Mouse (Mus musculus) cerebellum, adult 11 months (tissue): ENCODE measurements around the gene Rilpl1.
"Not testable (repeated sequence)": the region's sequence is repeated elsewhere in the genome, so short reads cannot be mapped to it uniquely, and the experiment has no call there.

Experiments
- DNase-seq: peaks from one replicate; pipeline ENCODE4 v3.0.0; 2022

Rilpl1 gene

DNA sequence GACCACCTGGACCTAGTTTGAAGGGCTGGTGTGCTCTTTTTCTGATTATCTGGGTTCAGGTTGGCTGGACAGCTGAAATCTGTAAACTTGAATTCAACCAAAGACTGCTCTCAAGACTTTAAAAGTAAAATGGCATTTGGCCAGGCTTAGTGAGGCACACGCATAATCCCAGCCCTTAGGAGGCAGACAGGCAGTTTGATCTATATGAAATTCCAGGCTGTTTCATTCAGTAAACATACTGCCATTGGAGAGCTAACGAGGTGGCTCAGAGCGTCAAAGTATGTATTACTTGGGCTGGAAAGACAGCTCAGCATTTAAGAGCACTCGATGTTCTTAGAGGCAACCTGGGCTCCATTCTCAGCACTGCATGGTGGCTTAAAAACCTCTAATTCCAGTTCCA is 39.5 kb downstream of the Rilpl1 start:
- DNase-seq, result no peak

DNA sequence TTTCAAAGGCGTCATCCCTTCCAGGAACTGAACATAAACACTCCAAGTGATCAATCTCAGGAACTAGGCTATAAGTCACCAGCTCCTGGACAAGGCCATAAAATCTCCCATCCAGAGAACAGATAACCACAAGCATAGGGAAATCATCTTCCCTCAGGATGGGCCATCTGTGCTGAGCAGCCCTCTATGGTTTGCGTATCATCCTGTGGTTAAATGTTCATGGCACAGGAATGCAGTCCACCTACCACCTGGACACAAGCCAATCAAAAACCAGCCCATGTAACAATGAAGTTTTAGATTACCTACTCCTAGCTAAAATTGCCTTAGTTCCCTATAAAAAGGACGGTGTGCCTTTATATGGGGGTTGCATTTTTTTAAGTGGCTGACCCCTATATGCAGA is 42.3 kb downstream of the Rilpl1 start:
- DNase-seq, result no peak

DNA sequence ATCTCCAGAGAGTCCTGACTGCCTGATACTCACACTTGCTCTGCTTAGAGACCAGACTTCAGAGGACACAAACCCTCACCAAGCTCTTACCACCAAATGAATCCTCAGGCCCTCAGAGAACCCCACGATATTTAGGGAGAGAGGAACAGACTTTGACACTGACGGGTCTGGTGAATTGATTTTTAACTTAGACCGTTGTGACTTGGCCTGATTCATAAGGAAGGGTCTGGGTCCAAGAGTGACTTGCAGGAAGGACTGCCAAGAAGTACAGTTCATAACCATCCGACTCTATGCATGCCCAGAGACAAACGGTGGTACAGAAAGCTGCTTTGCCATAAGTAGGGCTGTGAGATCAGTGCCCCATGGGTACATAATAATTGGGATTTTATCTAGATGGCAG is 45.5 kb downstream of the Rilpl1 start:
- DNase-seq, result no peak

DNA sequence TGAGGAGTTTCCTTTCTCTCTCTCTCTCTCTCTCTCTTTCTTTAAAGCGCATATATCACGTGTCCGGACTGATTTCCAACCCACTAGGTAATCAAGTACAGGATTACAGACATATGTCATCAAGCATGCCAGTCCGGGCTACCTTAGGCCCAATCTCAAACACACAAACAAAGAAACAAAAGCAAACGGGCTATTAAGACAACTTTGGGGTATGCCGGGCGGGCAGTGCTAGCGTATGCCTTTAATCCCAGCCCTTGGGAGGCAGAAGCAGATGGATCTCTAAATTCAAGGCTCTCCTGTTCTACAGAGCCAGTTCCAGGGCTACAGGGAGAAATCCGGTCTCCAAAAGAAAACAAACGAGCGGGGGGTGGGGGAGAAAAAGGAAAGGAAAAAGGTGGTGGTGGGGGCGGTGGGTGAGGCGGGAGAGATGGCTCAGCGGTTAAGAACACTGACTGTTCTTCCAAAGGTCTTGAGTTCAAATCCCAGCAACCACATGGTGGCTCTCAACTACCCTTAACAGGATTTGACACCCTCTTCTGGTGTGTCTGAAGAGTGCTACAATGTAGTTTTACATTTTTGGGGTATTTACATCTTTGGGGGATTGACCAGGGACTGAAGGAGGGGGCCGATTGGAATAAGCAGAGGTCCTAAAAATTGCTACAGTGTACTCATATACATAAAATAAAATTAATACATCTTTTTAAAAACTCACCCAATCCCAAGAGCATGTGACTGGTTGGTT is 47.4 kb downstream of the Rilpl1 start:
- no peak for DNase-seq

DNA sequence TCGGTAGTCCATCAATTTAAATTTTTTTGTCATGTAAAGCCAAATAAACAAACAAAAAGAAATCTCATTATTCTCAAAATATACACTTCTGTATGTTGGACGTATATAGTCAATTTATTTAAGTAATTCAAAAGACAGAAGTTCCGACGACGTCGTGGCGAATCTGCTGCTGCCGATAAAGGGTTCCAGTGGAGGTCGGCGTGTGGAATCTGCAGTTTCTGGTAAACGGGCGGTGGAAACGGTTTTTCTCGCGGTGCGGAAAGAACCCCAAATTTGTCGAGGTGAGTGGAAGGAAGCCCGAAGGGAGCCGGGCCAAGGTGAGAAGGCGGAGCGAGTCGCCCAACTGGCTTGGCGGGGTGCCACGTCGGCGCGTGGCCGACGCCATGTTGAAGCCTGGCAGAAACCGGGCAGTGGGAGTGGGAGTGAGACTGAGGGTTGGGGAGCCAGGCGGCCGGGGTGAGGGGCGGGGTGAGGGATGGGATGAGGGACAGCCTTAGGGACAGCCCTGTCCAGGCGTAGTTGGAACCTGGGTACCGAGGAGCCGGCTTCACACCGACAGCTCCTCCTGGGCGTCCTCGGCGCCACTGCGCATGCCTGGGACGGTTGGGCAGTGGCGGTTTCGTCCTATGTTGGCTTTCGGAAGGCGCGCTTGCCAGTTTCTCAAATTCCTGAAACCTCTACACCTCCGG is 48.1 kb downstream of the Rilpl1 start, which contains the start of gene Snrnp35:
Snrnp35 (plus strand) TSS at position 169 of the 689 bp plus-strand sequence.
- peak; percentile 86 for DNase-seq

DNA sequence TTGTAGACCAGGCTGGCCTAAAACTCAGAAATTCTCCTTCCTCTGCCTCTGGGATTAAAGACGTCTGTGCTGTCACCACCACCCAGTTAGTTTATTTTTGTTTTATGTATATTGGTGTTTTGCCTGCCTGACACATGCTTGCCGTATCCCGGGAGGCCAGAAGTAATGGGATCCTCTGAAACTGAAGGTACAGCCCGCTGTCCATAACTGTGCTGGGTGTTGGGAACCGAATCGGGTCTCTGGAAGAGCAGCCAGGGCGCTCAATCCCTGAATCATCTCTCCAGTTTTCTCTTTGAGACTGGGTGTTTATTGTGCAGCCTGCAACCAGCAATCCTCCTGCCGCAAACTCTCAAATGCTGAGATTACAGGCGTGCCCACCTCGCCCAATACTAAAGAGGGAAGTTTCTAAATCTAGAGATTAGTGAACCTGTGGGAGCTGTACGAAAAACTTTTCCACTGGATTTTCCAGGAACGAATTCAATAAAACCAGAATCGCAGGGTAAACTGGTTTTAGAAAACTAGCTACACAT is 48.7 kb downstream of the Rilpl1 start:
- DNase-seq, result peak; percentile 27

DNA sequence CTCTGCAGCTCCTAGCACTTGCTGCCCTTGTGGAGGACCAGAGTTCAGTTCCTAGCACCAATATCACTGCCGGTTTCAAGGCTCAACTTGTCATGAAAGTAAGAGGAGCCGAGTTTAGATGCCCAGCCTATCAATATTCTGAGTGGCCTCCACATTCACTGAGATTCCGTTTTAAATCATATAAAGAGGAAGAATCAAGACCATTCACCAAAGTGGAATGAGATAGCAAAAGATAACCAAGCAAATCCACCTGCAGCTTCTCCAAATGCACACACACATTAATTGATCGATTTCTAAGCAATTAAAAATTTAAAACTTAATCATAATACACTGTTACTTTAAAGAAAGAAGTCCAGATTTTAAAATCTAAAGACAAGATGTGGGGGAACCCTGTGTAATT is 49.5 kb downstream of the Rilpl1 start:
- DNase-seq, result no peak

DNA sequence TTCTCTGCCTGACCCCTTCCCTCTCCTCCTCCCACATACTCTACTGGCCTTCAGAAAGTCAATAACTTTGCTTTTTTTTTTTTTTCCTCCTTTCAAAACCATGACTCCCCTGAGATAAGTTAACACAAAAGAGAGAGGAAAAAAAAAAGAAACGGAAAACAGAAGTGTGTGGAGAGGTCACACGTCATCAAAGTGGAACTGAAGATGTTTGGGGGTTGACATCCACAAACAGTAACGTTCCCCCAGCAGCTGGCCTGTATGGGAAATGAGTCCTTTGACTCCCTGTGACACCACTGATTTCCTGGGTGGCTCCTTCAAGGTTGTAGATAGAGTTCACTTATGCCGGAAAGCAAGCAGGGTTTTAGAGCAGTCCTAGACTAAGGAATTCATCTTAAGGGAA is 51.1 kb downstream of the Rilpl1 start:
- no peak for DNase-seq

DNA sequence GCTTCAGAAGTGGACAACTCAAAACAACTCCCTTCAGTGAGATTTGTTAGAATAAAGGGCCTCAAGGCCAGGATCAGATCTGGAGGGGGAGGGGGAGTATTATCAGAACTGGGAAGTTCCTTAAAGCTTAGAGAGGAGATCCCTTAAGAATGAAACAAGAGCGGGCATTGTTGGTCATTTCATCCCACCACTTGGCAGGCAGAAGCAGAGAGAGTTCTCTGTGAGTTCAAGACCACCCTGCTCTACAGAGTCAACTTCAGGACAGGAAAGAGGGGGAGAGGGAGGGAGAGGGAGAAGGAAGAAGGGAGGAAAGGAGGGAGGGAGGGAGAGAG is 52.4 kb downstream of the Rilpl1 start:
- DNase-seq, result no peak

DNA sequence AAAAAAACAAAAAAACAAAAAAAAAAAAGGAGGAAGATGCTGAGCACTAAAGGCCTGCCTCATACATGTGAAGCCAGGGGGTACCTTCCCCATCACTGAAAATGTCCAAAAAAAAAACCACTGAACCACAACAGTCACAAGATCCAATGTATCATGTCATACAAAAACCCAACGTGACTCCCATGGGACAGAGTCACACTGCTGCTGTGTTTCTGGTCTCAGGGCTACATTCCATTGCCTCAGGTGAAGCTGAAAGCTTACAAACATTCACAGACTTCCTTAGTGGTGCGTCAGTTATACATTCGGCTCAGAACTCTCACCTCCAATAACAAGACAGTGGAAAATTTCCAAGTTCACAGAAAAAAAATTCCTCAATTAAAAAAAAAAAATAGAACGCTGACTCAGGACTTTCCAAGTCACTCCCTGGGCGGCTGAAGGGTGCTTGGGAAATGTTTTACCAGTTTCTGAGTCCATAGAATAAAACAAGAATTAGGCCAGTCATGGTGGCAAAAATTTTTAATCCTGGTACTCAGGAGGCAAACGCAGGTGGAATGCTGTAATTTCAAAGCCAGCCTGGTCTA is 60.5 kb downstream of the Rilpl1 start:
- DNase-seq, result no peak

DNA sequence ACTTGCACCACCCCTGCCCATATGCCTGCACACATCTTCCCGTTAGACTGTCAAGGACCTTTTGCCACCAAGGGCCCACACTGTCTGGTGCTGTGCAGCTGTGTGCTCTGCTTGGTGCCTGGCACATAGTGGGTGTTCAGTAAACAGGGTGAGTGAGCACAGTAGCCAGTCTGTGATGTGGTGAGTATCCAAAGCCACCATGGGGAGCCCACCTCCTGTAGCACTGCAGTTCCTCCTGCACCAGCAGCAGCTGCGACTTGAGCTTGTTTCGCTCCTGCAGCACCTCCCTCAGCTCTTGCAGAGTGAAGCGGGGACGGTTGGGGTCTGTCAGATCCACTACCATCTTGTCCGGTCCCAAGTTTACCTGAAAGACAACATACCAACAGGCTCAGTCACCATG is 61.7 kb downstream of the Rilpl1 start:
- no peak for DNase-seq

DNA sequence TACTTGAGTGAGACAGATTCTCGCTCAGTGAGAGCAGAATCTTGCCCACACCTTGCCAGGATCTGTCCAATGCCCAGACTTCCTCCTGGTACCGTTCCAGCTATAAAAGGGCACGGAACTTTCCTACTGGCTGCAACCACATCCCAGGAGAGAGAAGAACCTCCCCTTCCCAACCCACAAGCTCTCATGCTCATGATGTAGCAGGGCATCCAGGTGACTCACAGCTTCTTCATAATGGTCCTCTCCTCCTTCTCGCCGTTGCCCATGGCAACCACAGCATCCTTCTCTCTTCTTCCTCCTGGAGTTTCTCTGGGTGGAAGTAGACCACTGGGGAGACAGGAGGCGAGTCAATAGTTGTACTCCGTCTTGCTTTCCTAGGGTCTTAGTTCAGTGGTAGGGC is 62.8 kb downstream of the Rilpl1 start:
- DNase-seq, result no peak

DNA sequence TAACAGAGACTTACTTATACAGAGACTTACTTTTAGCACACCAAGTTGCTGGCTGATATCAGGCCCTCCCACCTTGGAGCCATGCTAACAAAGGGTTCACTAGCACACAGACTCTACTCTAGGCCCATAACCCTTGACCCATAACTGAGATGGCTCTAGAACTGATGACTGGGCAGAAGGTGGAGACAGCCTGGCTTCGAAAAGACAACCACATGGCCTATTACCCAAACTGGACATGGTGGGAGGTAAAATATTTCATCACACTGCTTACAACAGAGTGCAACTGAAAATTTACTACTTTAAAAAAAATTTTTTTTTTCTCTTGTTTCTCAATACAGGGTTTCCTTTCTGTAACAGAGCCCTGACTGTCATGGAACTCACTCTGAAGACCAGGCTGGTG is 63.4 kb downstream of the Rilpl1 start:
- DNase-seq, result no peak

DNA sequence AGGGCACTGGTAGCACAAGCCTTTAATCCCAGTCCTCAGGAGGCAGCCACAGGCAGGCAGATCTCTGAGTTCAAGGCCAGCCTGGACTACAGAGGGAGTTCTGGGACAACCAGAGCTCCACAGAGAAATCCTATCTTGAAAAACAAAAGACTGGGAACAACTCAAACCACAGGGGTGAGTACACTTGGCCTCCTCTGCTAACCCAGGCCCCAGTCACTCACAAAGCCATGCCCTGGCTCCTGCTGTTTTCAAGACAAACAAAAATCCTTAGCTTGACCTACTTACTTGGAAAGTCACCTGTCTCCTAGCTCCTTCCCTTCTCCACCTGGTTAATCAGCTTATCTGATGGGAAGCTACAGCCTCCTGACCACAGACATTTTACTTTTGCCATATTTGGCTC is 66.3 kb downstream of the Rilpl1 start:
- no peak for DNase-seq

DNA sequence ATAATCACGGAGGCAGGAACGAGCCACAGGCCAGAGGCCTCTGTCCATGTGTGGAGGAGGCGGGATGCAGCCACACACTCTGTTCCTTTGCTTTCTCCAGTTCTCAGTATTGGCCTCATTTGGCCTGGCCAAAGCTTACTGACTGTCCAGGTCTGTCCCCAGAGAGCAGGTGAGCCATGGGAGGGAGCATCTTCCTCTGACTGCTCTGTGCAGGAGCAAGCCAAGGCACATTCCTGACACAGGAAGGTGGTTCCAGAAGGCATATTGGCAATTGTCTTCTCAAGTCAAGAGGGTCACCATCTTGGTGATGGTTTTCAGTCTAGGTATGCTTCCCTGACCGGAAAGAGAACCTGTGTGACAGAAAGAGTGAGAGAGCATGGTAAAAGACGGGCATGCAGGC is 67.7 kb downstream of the Rilpl1 start:
- no peak for DNase-seq

DNA sequence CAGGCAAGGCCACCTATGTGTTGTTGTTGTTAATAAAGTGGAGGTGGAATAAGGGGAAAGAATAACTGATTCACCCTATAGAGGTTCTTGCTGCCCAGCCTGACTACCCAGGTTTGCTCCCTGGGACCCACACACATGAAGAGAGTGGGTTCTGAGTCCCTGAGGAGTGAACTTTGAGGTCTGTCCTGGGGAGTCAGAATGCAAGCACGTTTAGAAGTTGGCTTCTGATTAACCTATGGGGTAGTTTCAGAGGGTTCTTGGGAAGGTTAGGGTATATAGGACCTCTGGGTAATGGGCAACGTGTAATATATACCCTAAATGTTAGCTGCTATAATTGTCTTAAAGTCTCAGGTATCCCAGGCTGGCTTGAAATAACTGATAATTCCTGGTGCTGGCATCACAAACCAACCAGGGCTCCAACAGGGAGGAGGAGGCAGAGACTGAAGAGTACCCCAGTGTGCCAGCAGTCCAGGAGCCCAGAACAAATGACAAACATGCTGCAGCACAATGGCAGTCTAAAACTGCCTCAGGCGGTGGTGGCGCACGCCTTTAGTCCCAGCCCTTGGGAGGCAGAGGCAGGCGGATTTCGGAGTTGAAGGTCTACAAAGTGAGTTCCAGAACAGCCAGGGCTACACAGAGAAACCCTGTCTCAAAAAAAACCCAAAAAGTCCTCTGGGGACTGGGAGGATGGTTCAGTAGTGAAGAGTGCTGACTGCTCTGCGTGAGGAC is 68.7 kb downstream of the Rilpl1 start:
- no peak for DNase-seq

DNA sequence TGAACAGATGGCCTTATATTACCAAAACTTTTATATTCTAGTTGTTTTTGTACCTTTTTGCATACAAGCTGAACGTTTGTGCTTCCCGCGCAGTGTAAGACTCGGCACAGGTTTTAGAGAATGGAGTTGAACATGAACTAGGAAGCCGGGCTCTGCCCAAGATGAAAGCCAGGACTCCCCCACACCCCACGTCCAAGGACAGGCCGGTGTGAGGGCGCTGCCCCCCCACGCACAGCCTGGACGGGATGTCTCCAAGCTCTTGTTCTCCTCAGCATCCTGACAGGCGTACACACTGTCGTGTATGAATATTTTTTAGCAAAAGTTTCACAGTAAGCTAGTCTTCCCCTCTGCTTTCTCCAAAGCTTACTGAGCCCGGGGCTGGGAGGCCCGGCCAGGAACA is 70.3 kb downstream of the Rilpl1 start:
- DNase-seq, result not testable (repeated sequence)

DNA sequence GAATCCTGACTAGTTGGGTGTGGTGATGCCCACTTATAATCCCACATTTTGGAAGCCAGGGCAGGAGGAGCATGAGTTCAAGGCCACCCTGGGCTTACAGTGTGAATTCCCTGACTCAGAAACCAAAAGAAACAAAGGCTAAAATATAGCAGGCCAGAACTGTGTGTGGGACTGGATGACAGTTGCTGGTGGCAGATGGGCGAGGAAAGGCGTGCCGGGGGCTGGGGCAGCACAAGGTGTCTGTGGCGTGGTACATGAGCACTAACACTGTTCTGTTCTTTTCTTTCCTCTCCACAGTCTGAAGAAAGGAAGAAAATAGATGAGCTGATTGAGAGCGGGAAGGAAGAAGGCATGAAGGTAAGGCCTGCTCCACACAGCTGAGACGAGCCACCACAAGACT is 74.4 kb downstream of the Rilpl1 start:
- no peak for DNase-seq

DNA sequence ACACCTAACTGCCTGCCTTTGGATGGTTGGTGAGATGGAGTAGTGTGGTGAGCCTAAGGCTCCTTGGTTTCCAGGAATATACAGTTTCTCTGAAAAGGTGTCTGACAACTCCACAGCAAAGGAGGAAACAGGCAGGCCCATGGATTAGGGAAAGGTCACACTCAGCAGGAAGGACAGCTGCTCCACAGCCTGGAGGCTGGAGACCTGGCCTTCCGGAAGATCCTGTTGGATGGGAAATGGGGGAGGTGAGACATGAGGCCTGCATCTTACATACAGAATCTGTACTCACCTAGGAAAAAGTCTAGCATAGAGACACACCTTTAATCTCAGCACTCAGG is 77.1 kb downstream of the Rilpl1 start:
- no peak for DNase-seq

DNA sequence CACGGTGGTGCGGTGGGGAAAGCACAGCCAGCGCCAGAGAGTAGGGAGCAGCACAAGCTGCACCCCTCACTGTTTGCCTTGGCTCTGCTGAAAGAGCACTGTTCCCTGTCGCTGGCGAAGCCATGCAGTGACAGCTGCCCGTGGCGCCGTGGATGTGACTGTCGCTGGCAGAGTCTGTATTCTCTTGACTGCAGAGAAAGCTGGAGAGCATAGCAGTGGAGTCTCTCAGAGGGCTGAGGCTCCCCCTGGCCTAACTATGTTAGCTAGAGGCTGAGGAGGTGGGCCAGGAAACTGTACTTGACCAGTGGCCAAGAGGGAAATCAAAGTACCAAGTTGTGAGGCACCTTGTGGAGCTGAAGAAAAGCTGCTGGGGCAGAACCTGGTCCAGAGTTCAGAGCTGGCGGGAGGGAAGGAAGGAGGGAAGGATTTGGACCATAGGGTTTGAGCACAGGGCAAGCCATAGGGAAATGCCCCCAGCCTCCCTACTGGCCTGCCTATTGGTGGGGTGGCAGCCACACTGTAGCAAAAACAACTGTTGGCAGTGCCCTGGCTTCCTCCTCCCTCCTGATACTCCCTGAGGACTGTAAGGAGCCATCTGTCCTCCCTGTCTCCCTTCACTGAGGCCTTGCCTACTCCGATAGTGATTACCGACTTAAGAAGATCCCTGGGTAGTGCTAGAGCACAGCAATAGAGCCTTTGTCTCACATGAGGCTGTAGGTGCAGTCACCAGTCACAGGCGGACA is 77.7 kb downstream of the Rilpl1 start:
- DNase-seq, result peak; percentile 46

DNA sequence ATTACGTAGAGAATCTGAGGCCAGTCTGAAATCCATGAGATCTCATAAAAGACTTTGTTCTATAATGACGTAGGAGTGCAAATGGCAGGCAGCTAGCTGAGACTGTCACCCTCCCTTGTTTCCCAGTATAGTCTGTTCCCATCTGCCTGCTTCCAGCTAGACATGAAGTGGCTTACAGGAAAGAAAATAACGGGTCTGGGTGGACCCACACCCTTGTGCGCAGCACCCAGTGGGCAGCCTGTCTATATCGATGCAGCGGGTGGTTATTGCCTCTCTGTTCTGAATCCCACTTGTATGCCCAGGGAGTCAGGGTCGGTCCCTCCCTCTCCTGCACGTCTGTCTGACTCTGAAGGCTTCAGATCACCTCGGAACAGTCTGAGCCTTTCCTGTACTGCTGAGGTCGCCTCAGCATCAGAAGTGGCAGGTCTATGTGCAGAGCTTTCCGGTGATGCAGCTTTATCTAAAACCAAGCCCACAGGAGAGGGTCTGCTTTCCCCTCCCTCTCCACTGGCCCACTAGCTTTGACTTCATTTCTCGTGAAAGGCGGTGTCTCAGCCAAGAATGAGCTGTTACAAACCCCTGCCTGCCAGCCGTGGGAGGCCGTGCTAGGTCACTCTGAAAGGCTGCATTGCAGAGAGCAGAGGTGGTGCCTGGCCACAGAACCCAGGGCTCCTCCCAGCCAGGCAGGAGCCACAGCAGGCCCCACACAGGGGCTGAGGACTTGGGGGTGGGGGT is 78.5 kb downstream of the Rilpl1 start:
- no peak for DNase-seq

DNA sequence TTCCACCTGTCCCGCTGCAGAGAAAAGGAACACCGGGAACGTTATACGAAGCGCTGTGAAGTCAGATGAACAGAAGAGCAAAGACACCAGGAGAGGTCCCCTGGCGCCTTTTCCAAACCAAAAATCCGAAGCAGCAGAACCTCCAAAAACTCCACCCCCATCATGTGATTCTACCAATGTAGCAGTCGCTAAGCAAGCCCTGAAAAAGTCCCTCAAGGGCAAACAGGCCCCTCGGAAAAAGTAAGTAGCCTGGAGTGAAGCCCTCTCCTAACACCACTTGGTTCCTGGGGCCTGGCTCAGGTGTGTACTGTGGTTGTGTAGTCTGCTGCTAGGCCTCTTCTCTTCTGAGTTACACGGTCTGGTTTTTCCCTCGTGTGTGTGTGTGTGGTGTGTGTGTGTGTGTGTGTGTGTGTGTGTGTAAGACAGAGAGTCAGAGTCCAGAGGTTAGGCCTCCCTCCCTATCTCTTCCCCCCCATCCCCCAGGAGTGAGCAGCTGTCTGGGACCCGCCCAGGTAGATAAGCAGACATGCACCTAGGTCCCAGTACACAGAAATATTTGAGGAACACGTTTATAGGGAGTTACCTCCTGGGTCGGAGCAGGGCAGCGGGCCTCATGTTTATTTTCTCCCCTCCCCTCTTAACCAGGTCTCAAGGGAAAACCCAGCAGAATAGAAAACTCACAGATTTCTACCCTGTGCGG is 80.4 kb downstream of the Rilpl1 start:
- no peak for DNase-seq
